Mouse (Mus musculus) kidney, postnatal 25 days (tissue): ENCODE measurements around the gene Wdr53.
A peak's percentile ranks its signal among the peaks of the same experiment; 100 is the strongest.
"Not testable (repeated sequence)": the region's sequence is repeated elsewhere in the genome, so short reads cannot be mapped to it uniquely, and the experiment has no call there.

Experiments
- DNase-seq, 2 experiments: peaks; one replicate each; pipeline ENCODE4 v3.0.0; 2021; ENCODE audit warnings: mixed read lengths in 2 of 2

Wdr53 gene

GRCm38 (mm10) chr16:32246952-32247370 is at the start of gene Wdr53, which contains the start of gene Fbxo45:
Gene Wdr53, plus strand, starts transcription at chr16:32247227.
Gene Fbxo45, minus strand, starts transcription at chr16:32247158.
- DNase-seq = peak; percentile 98 to 99

- peak; percentile 56 to 66 for DNase-seq
These were observed 46.6 kb upstream of the Wdr53 start for GRCm38 (mm10) chr16:32200256-32201003.

GRCm38 (mm10) chr16:32201004-32201325 is 46.1 kb upstream of the Wdr53 start:
- peak in 1 of 2 experiments; percentile 24 for DNase-seq

- DNase-seq = peak; percentile 72 to 78
These were observed 44.3 kb upstream of the Wdr53 start for GRCm38 (mm10) chr16:32202681-32203080.

GRCm38 (mm10) chr16:32204902-32205301 is 42.1 kb upstream of the Wdr53 start:
- DNase-seq = no peak

- no peak for DNase-seq
These were observed 32.9 kb upstream of the Wdr53 start for GRCm38 (mm10) chr16:32214156-32214555.

- no peak for DNase-seq
These were observed 32.0 kb upstream of the Wdr53 start for GRCm38 (mm10) chr16:32214804-32215576.

- DNase-seq = no peak
These were observed 25.2 kb upstream of the Wdr53 start for GRCm38 (mm10) chr16:32221803-32222202.

- DNase-seq = no peak
These were observed 24.6 kb upstream of the Wdr53 start for GRCm38 (mm10) chr16:32222399-32222798.

GRCm38 (mm10) chr16:32232050-32232449 is 15.0 kb upstream of the Wdr53 start:
- not testable (repeated sequence) for DNase-seq

GRCm38 (mm10) chr16:32237930-32238680 is 8.9 kb upstream of the Wdr53 start:
- no peak for DNase-seq

- DNase-seq = no peak
These were observed 7.4 kb upstream of the Wdr53 start for GRCm38 (mm10) chr16:32239428-32240312.

- no peak for DNase-seq
These were observed 3.1 kb upstream of the Wdr53 start for GRCm38 (mm10) chr16:32243901-32244300.

GRCm38 (mm10) chr16:32246351-32246791 is 656 bp upstream of the Wdr53 start:
- DNase-seq = peak; percentile 46 to 77

- DNase-seq = peak in 1 of 2 experiments; percentile 56
These were observed 17.2 kb downstream of the Wdr53 start for GRCm38 (mm10) chr16:32264225-32264624.

GRCm38 (mm10) chr16:32271291-32271690 is 24.3 kb downstream of the Wdr53 start, which contains the start of gene Smco1:
Gene Smco1, plus strand, starts transcription at chr16:32271468.
- no peak for DNase-seq

- DNase-seq = no peak
These were observed 26.3 kb downstream of the Wdr53 start for GRCm38 (mm10) chr16:32273338-32273737.

GRCm38 (mm10) chr16:32275041-32275440 is 28.0 kb downstream of the Wdr53 start:
- no peak for DNase-seq

- no peak for DNase-seq
These were observed 28.8 kb downstream of the Wdr53 start for GRCm38 (mm10) chr16:32275830-32276229.

GRCm38 (mm10) chr16:32277308-32278256 is 30.6 kb downstream of the Wdr53 start, which contains the start of gene Rnf168:
Gene Rnf168, plus strand, starts transcription at chr16:32277459.
- DNase-seq = peak; percentile 92 to 96

- DNase-seq = no peak
These were observed 31.4 kb downstream of the Wdr53 start for GRCm38 (mm10) chr16:32278396-32278795.
